13 mouse cellular contexts compared by ENCODE assay signal in the genomic region with DNA sequence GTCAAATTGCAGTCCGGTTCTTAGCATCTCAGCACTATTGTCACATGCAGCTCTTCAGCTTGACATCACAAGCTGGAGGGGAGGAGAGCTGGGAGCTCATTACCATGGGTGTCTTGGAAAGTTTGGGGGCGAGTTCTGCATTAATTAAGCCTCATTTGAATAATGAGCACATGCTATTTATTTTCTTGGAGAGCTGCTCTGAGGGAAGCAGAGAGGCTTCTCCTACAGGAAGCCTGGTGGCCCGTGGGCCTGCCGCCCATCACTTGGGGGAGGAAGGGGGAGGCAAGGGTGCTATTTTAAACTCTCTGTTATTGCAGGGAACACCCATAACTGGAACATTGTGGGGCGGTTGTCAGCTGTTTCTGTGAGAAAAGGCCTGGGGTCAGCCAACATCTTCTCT.
DNase-seq lines count a peak whose midpoint lies in the region; ATAC-seq and TF ChIP-seq lines count a peak whose summit lies in the region.
"Had no signal": no experiment of that assay in that cellular context is flagged by ENCODE, and none has a peak within 500 bp of the region (broad histone marks: within the 10 kb centered on the region; RNA-seq: fewer than 3 reads in every experiment).

No protein-coding gene starts in this region.

- TF ChIP-seq POLR2A in cortical plate, adult 2 months (IDR thresholded peaks at IDR 0.05; ENCODE audit: extremely low read depth, insufficient read depth, low read length), result no peak

- TF ChIP-seq CTCF in cortical plate, adult 2 months (IDR thresholded peaks at IDR 0.05; ENCODE audit: extremely low read depth, insufficient read depth, low read length), result no peak

- H3K4me1 ChIP-seq in cortical plate, adult 2 months (ENCODE audit: control insufficient read depth, insufficient read depth, low read length), result no peaks in the 10 kb centered on the region; the same call in none of the 2 replicates
- H3K4me1 ChIP-seq: kidney, embryonic 15.5 days had no signal

- peak overlapping the region; percentile 93; the same call in 1 of the 2 replicates for H3K27ac ChIP-seq in cortical plate, adult 2 months (ENCODE audit: insufficient read depth, low read length)
- H3K27ac ChIP-seq: hindbrain, postnatal 0 days; kidney, embryonic 15.5 days had no signal

- peak; percentile 91 for DNase-seq in layer of hippocampus, adult 9-11 months
- DNase-seq in left cerebral cortex, postnatal 36 days (ENCODE audit: low spot score in 2 of 2), result peak; percentile 81 to 86
- no peak for DNase-seq in thymus, postnatal 25 days
- no peak for DNase-seq in gastrocnemius, adult 18-20 months (ENCODE audit: low spot score)
- no peak for DNase-seq in spleen, adult 18-20 months
- no peak for DNase-seq in neural tube, embryonic 10.5 days (ENCODE audit: extremely low spot score, low spot score)
- DNase-seq: cerebellum, adult 11-12 months; lung, adult 2 months; thymus, adult 18-20 months had no signal

- ATAC-seq in frontal cortex, adult (ENCODE audit: low TSS enrichment), result peak; percentile 89
- ATAC-seq: hindbrain, postnatal 0 days had no signal

- intact Hi-C loops in left cerebral cortex, postnatal 36 days (cut with DNase I), result loop anchor here (5.0 kb wide), 1 partner anchor 102 kb away; no protein-coding TSS in a partner anchor

- no peak overlapping the region for H3K4me3 ChIP-seq in cortical plate, adult 2 months (ENCODE audit: insufficient read depth, low read length)
- H3K4me3 ChIP-seq: kidney, embryonic 15.5 days had no signal

Comparison
In these comparisons a context has a peak if more than half of its experiments do, and no peak if none do; other contexts are left out.
1. DNase-seq: peak in layer of hippocampus, adult 9-11 months (single experiment) and left cerebral cortex, postnatal 36 days (2 of 2); none in thymus, postnatal 25 days (single experiment), gastrocnemius, adult 18-20 months (single experiment), spleen, adult 18-20 months (0 of 2) and neural tube, embryonic 10.5 days (single experiment).